Mouse (Mus musculus) CH12.LX (cell line): ENCODE results near the gene Lta.

Experiments used
- CHD1 ChIP-seq: IDR thresholded peaks from 2 replicates; pipeline ENCODE4 v1.6.1; 2012; ENCODE audit warnings: low read depth, low read length, improper control_type of control experiment, inconsistent platforms
- CTCF ChIP-seq, 2 experiments: IDR thresholded peaks in 1 of 2; conservative IDR thresholded peaks in 1 of 2; 2 replicates each; pipeline ENCODE4 v1.5.1; 2011 to 2012; ENCODE audit warnings: low read depth in 2 of 2, low read length in 2 of 2, improper control_type of control experiment in 1 of 2, inconsistent platforms in 1 of 2, mild to moderate bottlenecking in 1 of 2, moderate library complexity in 1 of 2
- HCFC1 ChIP-seq: IDR thresholded peaks from 2 replicates; pipeline ENCODE4 v1.6.1; 2012; ENCODE audit warnings: low read depth, mild to moderate bottlenecking, inconsistent platforms, low read length, improper control_type of control experiment
- JUN ChIP-seq: IDR thresholded peaks from 2 replicates; pipeline ENCODE4 v1.6.1; 2011; ENCODE audit warnings: low read depth, mild to moderate bottlenecking, low read length, improper control_type of control experiment, moderate library complexity; ENCODE audit not compliant: insufficient read depth
- MAFK ChIP-seq: IDR thresholded peaks from 2 replicates; pipeline ENCODE4 v1.6.1; 2011; ENCODE audit warnings: low read length, improper control_type of control experiment; ENCODE audit not compliant: insufficient replicate concordance
- POLR2A ChIP-seq: IDR thresholded peaks from 2 replicates; pipeline ENCODE4 v1.6.1; 2011; ENCODE audit warnings: low read depth, mild to moderate bottlenecking, improper control_type of control experiment, low read length

- TF ChIP-seq POLR2A (no peak), CTCF (conservative IDR thresholded peaks at IDR 0.05 in 1 of 2, IDR thresholded peaks at IDR 0.05 in 1 of 2; ENCODE audit: low read depth in 2 of 2, low read length in 2 of 2) (no peak), JUN (no peak), CHD1 (no peak), HCFC1 (no peak), MAFK (no peak)
These were observed 16.0 kb downstream of the Lta start for GRCm38 (mm10) chr17:35189186-35189585.
